Mouse (Mus musculus) gonadal fat pad, adult 2 months (tissue): Measurements from ENCODE around the gene Abcc10. TPM values are rescaled to one million over a fixed set of nuclear protein-coding genes. Genes with fewer than 3 reads are reported as not detected.

ENCODE experiments used
- DNase-seq: peaks from one replicate; pipeline ENCODE4 v3.0.0-alpha.2; 2012; ENCODE audit warnings: low read depth
- polyA plus RNA-seq: library from polyadenylated mRNA; depleted of rRNA; stranded (reverse); fragments of >200 nt; gene quantifications from 2 replicates; pipeline ENCODE4 v1.2.3, GENCODE M21; 2012; rRNA removed

Abcc10 gene
- 11.8 and 13.8 TPM in 2 replicates for polyA plus RNA-seq

- peak; percentile 75 for DNase-seq
Observed at GRCm38 (mm10) chr17:46327906-46328534, at the start of gene Abcc10. Abcc10 (minus strand) TSS chr17:46328352.

- DNase-seq, result no peak
Observed at GRCm38 (mm10) chr17:46371783-46372182, 43.6 kb upstream of the Abcc10 start.

- no peak for DNase-seq
Observed at GRCm38 (mm10) chr17:46351026-46351700, 23.0 kb upstream of the Abcc10 start.

- no peak for DNase-seq
Observed at GRCm38 (mm10) chr17:46341208-46341607, 13.1 kb upstream of the Abcc10 start.

- no peak for DNase-seq
Observed at GRCm38 (mm10) chr17:46336475-46336874, 8.3 kb upstream of the Abcc10 start.

- DNase-seq, result no peak
Observed at GRCm38 (mm10) chr17:46328723-46329122, 571 bp upstream of the Abcc10 start.

GRCm38 (mm10) chr17:46327413-46327905 is 693 bp downstream of the Abcc10 start:
- no peak for DNase-seq

- DNase-seq, result no peak
Observed at GRCm38 (mm10) chr17:46322046-46322823, 5.9 kb downstream of the Abcc10 start.

- DNase-seq, result no peak
Observed at GRCm38 (mm10) chr17:46320492-46320891, 7.7 kb downstream of the Abcc10 start.

GRCm38 (mm10) chr17:46315813-46316212 is 12.3 kb downstream of the Abcc10 start:
- no peak for DNase-seq

- DNase-seq, result no peak
Observed at GRCm38 (mm10) chr17:46313135-46313715, 14.9 kb downstream of the Abcc10 start.

- DNase-seq, result no peak
Observed at GRCm38 (mm10) chr17:46310515-46310914, 17.6 kb downstream of the Abcc10 start.

GRCm38 (mm10) chr17:46309835-46310234 is 18.3 kb downstream of the Abcc10 start:
- no peak for DNase-seq

GRCm38 (mm10) chr17:46306956-46307355 is 21.2 kb downstream of the Abcc10 start:
- DNase-seq, result no peak

GRCm38 (mm10) chr17:46304184-46304583 is 24.0 kb downstream of the Abcc10 start:
- no peak for DNase-seq

GRCm38 (mm10) chr17:46301892-46302291 is 26.3 kb downstream of the Abcc10 start:
- DNase-seq, result no peak

GRCm38 (mm10) chr17:46298220-46298913 is 29.8 kb downstream of the Abcc10 start:
- DNase-seq, result no peak

GRCm38 (mm10) chr17:46297364-46298219 is 30.6 kb downstream of the Abcc10 start, which contains the start of gene Dlk2:
Dlk2 (plus strand) TSS chr17:46297421.
- DNase-seq, result no peak

- DNase-seq, result no peak
Observed at GRCm38 (mm10) chr17:46297028-46297363, 31.2 kb downstream of the Abcc10 start.

GRCm38 (mm10) chr17:46296601-46297000 is 31.6 kb downstream of the Abcc10 start:
- no peak for DNase-seq

GRCm38 (mm10) chr17:46287678-46288095 is 40.5 kb downstream of the Abcc10 start:
- no peak for DNase-seq
